Mouse (Mus musculus): ENCODE results near the gene Tnik. TPM values are rescaled to one million over a fixed set of nuclear protein-coding genes. Genes with fewer than 3 reads are reported as not detected.

Gene Tnik
- polyA plus RNA-seq, 1 experiment from 2014 or later, result 65.1 TPM

DNA sequence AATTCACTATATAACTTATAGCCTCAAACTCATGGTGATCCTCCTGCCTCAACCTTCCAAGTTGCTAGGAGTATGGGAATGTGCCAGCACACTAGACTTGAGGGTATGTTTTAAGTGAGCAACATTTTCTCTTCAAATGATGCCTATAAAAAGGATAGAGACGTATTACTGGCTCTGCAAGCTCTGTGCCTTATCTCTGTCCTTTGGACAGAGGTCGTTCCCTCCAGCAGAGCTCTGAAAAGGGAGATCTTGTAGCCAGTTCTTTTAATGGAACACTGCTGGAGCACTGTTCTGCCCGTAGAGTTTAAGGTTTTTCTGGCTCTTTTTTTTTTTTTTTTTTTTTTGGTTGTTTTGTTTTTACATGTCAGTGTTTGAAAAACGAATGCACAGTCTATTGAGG is 298.4 kb downstream of the Tnik start:
- WGBS, result 66% methylated on average over 4 of the region's 4 CpGs
- Histone ChIP-seq H3K36me3 (ENCODE audit: control insufficient read depth, insufficient read depth, low read length) (peaks cover 16% of the 10 kb centered on the region), H3K4me1 (ENCODE audit: control insufficient read depth, insufficient read depth, low read depth, low read length) (peaks cover 15% of the 10 kb centered on the region), H3K4me3 (ENCODE audit: low read length) (no peak overlapping the region), H3K4me2 (ENCODE audit: low read length) (no peak overlapping the region), H3K9me3 (ENCODE audit: control insufficient read depth, low read length) (no peaks in the 10 kb centered on the region), H3K27me3 (replicated peaks; ENCODE audit: control insufficient read depth, insufficient read depth, low read length) (no peaks in the 10 kb centered on the region), H3K9ac (ENCODE audit: low read depth, low read length) (no peak overlapping the region), H3K27ac (ENCODE audit: low read depth, low read length) (no peak overlapping the region)
- no peak for ATAC-seq

DNA sequence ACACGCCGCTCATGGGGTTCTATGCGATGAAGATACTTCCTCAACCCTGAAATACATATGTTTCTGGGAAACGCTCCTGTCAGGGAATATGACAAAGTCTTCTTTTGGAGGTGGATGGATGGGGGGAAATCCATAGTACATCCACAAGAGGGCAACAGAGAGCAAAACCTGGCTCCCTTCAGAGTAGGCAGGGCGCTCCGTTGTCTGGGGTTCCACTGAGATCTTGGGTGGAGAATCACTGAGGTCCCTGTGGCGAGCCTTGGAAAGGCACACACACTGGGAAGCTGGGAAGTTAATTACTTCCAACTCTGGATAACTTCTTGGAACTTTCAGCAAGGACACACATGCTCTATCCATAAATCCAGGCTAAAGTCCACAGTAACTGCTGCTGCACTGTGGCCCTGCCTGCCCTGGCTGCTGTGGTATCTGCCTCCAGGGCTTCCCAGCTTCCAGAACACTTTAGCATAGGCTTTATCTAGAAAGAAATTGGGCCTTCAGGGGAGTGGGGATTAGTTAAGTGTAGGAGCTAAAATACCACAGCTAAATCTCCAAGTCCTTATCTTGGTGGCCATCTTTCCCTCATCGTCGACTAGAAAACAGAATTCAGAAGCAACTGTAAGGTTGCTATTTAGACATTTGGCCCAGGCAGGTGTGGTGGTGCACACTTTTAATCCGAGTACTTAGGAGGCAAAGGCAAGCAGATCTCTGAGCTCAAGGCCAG is 299.8 kb downstream of the Tnik start:
- Histone ChIP-seq H3K4me2 (ENCODE audit: low read length) (no peak overlapping the region), H3K4me3 (ENCODE audit: low read length) (no peak overlapping the region), H3K36me3 (ENCODE audit: control insufficient read depth, insufficient read depth, low read length) (peaks cover 16% of the 10 kb centered on the region), H3K27me3 (replicated peaks; ENCODE audit: control insufficient read depth, insufficient read depth, low read length) (no peaks in the 10 kb centered on the region), H3K9ac (ENCODE audit: low read depth, low read length) (no peak overlapping the region), H3K4me1 (ENCODE audit: control insufficient read depth, insufficient read depth, low read depth, low read length) (peaks cover 9% of the 10 kb centered on the region), H3K27ac (ENCODE audit: low read depth, low read length) (no peak overlapping the region), H3K9me3 (ENCODE audit: control insufficient read depth, low read length) (no peaks in the 10 kb centered on the region)
- 83% methylated on average over 10 of the region's 10 CpGs for WGBS
- ATAC-seq, result no peak

DNA sequence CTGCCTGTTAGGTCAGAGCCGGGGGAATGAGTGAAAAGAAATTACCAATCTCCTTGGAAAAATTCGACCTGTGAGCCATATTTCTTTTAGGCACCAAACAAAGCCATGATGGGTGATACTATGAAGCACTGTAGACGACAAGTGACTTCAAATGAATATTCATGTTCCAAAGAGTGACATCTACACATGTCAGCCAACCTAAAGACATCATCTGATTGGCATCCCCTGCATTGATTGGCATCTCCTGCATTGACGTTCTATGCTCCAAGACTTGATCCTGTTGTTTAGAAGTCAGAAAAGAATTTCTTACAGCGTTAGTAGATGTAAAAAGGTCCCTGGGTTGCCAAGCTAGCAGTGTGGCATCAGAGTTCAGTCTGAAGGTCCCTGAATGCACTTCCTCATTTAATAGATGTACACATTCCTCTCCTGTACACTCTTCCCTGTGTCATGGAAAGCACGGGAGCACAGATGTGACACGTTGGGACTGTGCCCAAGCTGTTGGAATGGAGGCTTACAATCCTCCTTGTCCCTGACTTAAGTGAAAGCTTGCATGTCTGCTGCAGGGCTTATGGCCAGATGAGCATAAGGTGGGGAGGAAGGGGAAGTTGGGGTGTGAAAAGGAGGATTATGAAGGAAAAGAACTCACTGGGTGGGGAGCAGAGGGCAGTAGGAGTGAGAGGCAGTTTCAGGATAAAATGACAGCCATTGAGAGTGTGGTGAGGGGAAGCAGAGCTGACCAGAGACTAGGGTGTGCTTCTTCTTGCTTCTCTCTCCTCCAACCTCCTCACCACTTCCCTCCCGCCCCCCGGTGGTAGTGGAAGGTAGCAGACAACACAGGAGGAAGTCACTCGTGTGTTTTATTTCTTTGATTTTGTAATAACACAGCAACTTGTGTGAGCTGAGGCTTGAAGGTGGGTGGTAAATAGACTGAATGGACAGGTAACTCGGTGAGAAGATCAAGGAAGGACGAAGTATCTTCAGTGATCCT is 301.6 kb downstream of the Tnik start:
- ATAC-seq, result peak; percentile 59
- Histone ChIP-seq H3K9ac (ENCODE audit: low read depth, low read length) (no peak overlapping the region), H3K4me3 (ENCODE audit: low read length) (no peak overlapping the region), H3K27me3 (replicated peaks; ENCODE audit: control insufficient read depth, insufficient read depth, low read length) (no peaks in the 10 kb centered on the region), H3K9me3 (ENCODE audit: control insufficient read depth, low read length) (no peaks in the 10 kb centered on the region), H3K4me1 (ENCODE audit: control insufficient read depth, insufficient read depth, low read depth, low read length) (no peaks in the 10 kb centered on the region), H3K27ac (ENCODE audit: low read depth, low read length) (no peak overlapping the region; the same call in 1 of the 2 replicates), H3K4me2 (ENCODE audit: low read length) (no peak overlapping the region), H3K36me3 (ENCODE audit: control insufficient read depth, insufficient read depth, low read length) (peaks cover 12% of the 10 kb centered on the region)
- WGBS, result 66% methylated on average over 12 of the region's 12 CpGs

DNA sequence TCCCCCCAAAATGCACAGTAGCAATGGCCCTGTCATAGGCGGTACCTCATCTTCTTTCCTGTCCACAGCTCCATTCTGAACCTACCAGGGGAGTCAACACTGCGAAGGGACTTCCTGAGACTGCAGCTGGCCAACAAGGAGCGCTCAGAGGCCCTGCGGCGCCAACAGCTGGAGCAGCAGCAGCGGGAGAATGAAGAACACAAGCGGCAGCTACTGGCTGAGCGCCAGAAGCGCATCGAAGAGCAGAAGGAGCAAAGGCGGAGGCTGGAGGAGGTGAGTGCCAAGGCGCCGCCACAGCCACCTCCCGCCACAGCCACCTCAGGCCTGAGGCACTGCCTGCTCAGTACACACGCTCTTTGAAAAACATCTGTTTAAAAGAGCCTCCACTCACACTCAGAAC is 314.3 kb downstream of the Tnik start:
- peaks cover 2% of the 10 kb centered on the region; the same call in 1 of the 2 replicates for H3K4me1 ChIP-seq (ENCODE audit: control insufficient read depth, insufficient read depth, low read depth, low read length)
- H3K4me2 ChIP-seq (ENCODE audit: low read length), result no peak overlapping the region
- 34% methylated on average over 13 of the region's 15 CpGs for WGBS
- no peaks in the 10 kb centered on the region for H3K27me3 ChIP-seq (replicated peaks; ENCODE audit: control insufficient read depth, insufficient read depth, low read length)
- H3K9me3 ChIP-seq (ENCODE audit: control insufficient read depth, low read length), result no peaks in the 10 kb centered on the region
- no peak overlapping the region for H3K27ac ChIP-seq (ENCODE audit: low read depth, low read length)
- H3K36me3 ChIP-seq (ENCODE audit: control insufficient read depth, insufficient read depth, low read length), result peaks cover 26% of the 10 kb centered on the region
- H3K9ac ChIP-seq (ENCODE audit: low read depth, low read length), result no peak overlapping the region
- ATAC-seq, result peak; percentile 57
- no peak overlapping the region for H3K4me3 ChIP-seq (ENCODE audit: low read length)

DNA sequence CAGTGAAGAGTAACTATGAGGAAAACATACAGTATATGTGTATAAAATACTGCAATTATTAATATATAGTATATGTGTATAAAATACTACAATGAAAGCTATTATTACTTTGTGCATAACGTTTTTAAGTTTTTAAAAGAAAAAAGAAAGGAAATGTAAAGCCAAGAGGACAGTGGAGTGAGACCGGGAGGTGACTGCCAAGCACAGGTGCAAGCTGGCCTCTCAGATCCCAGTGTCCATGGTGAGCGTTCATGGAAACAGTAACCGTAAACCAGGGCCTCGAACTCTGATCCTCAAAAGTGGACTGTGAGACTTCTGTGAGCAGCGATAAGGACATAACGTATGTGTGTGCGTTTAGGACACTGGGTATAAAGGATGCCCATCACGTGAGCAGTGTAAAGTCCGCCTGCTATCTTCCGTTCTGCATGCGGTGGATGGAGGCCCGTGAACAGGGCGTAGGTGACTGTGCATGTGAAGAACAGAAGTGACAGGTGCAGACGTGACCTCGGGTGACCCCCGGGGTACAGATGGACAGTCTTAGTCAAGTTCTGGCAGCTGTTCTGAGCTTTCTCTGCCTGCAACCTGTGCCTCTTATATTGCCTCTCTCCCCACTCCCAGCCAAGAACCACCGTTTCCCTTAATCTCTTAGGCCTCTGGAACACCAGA is 316.1 kb downstream of the Tnik start:
- no peak; the same call in 1 of the 2 replicates for ATAC-seq
- WGBS, result 86% methylated on average over 18 of the region's 18 CpGs
- Histone ChIP-seq H3K27me3 (replicated peaks; ENCODE audit: control insufficient read depth, insufficient read depth, low read length) (no peaks in the 10 kb centered on the region), H3K4me2 (ENCODE audit: low read length) (no peak overlapping the region), H3K9me3 (ENCODE audit: control insufficient read depth, low read length) (no peaks in the 10 kb centered on the region), H3K4me1 (ENCODE audit: control insufficient read depth, insufficient read depth, low read depth, low read length) (peaks cover 2% of the 10 kb centered on the region; the same call in 1 of the 2 replicates), H3K27ac (ENCODE audit: low read depth, low read length) (no peak overlapping the region), H3K36me3 (ENCODE audit: control insufficient read depth, insufficient read depth, low read length) (peaks cover 21% of the 10 kb centered on the region), H3K4me3 (ENCODE audit: low read length) (no peak overlapping the region), H3K9ac (ENCODE audit: low read depth, low read length) (no peak overlapping the region)

DNA sequence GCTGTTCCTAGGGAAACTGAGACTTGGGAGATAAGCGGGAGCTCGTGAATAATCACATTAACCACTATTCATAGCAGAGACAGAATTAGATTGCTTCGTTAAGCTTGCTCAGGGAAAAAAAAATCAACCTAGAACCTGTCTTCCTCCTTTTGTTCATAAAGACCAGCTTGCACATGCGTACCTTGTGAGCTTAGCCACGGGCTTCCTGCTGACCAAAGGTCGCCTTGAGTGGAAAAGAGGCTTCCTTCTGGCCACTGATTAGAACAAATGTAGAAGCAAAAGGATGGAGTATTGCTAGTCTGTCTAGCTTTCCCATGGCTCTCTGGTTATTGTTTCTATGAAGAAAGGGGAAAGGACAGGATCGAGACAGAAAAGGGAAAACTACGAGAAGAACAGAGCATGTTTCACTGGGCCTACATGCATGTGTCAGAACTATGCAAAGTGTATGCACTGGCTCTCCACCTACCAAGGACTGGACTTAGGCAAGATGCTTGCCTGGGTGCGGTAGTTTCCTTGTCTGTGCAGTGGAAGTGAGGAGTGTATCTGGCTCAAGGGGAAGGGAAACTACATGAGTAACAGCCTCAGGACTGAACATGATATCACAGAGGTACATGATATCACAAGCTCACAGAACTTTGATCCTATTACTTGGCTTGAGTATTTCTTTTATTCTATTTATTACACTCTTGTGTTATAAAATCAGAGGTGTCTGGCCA is 322.9 kb downstream of the Tnik start:
- Histone ChIP-seq H3K9me3 (ENCODE audit: control insufficient read depth, low read length) (no peaks in the 10 kb centered on the region), H3K4me3 (ENCODE audit: low read length) (no peak overlapping the region), H3K27me3 (replicated peaks; ENCODE audit: control insufficient read depth, insufficient read depth, low read length) (no peaks in the 10 kb centered on the region), H3K4me1 (ENCODE audit: control insufficient read depth, insufficient read depth, low read depth, low read length) (no peaks in the 10 kb centered on the region), H3K36me3 (ENCODE audit: control insufficient read depth, insufficient read depth, low read length) (peaks cover 27% of the 10 kb centered on the region), H3K4me2 (ENCODE audit: low read length) (no peak overlapping the region), H3K9ac (ENCODE audit: low read depth, low read length) (no peak overlapping the region), H3K27ac (ENCODE audit: low read depth, low read length) (no peak overlapping the region)
- no peak for ATAC-seq
- WGBS, result 85% methylated on average over 9 of the region's 9 CpGs

DNA sequence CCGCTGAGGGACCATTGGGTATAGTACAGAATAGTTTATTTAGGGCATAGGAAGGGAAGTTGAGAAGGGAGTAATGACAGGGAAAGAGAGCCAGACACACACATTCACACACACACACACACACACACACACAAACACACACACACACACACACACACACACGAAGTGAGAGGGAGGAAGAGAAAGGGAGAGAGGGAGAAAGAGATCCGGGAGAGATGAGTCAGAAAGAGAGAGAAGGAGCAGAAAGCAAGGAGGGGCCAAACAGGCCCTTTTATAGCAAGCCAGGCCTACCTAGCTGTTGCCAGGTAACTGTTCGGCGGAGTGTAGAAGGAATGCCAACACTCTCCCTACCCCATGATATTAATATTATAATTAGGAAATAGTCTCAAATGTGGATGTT is 324.8 kb downstream of the Tnik start:
- H3K4me3 ChIP-seq (ENCODE audit: low read length), result no peak overlapping the region
- no peaks in the 10 kb centered on the region for H3K27me3 ChIP-seq (replicated peaks; ENCODE audit: control insufficient read depth, insufficient read depth, low read length)
- H3K9ac ChIP-seq (ENCODE audit: low read depth, low read length), result no peak overlapping the region
- H3K4me1 ChIP-seq (ENCODE audit: control insufficient read depth, insufficient read depth, low read depth, low read length), result no peaks in the 10 kb centered on the region
- no peak overlapping the region for H3K27ac ChIP-seq (ENCODE audit: low read depth, low read length)
- WGBS, result 66% methylated on average over 5 of the region's 5 CpGs
- ATAC-seq, result no peak
- no peaks in the 10 kb centered on the region for H3K9me3 ChIP-seq (ENCODE audit: control insufficient read depth, low read length)
- H3K36me3 ChIP-seq (ENCODE audit: control insufficient read depth, insufficient read depth, low read length), result peaks cover 20% of the 10 kb centered on the region
- no peak overlapping the region for H3K4me2 ChIP-seq (ENCODE audit: low read length)

DNA sequence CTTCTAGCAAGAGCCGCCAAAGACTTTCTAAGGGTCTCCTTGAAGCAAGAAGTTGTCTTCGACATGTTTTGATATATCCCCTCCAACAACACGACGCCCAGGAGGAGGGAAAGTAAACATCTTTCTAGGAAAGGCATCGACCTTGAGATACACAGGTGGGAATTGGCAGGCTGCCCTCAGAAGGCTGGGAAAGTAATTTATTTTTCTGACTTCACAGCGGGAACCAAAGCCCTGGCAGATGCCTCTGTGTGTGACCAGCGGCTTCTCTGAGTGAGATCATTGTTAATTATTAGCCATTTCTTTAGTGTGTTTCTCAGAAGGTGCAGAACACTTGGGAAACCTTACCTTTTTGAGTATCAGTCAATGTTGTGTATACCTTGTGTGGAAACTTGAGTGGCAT is 328.3 kb downstream of the Tnik start:
- no peak overlapping the region for H3K9ac ChIP-seq (ENCODE audit: low read depth, low read length)
- no peak overlapping the region for H3K4me3 ChIP-seq (ENCODE audit: low read length)
- H3K9me3 ChIP-seq (ENCODE audit: control insufficient read depth, low read length), result no peaks in the 10 kb centered on the region
- H3K27me3 ChIP-seq (replicated peaks; ENCODE audit: control insufficient read depth, insufficient read depth, low read length), result no peaks in the 10 kb centered on the region
- H3K4me2 ChIP-seq (ENCODE audit: low read length), result no peak overlapping the region
- no peak overlapping the region for H3K27ac ChIP-seq (ENCODE audit: low read depth, low read length)
- 0 out of 2 replicates have a peak, but pooled peaks have one; percentile 44 for ATAC-seq
- peaks cover 21% of the 10 kb centered on the region for H3K36me3 ChIP-seq (ENCODE audit: control insufficient read depth, insufficient read depth, low read length)
- no peaks in the 10 kb centered on the region for H3K4me1 ChIP-seq (ENCODE audit: control insufficient read depth, insufficient read depth, low read depth, low read length)
- WGBS, result 43% methylated on average over 7 of the region's 7 CpGs
